Mouse (Mus musculus) gonadal fat pad, adult 2 months (tissue): ENCODE data around the gene Relb. TPM values are rescaled to one million over a fixed set of nuclear protein-coding genes. Genes with fewer than 3 reads are reported as not detected.
"Not testable (repeated sequence)": the region's sequence is repeated elsewhere in the genome, so short reads cannot be mapped to it uniquely, and the experiment has no call there.

Experiments used
- DNase-seq: peaks from one replicate; pipeline ENCODE4 v3.0.0-alpha.2; 2012; ENCODE audit warnings: low read depth
- polyA plus RNA-seq: library from polyadenylated mRNA; depleted of rRNA; stranded (reverse); fragments of >200 nt; gene quantifications from 2 replicates; pipeline ENCODE4 v1.2.3, GENCODE M21; 2012

Gene Relb
- polyA plus RNA-seq, 1 experiment, result 21.9 TPM

DNA sequence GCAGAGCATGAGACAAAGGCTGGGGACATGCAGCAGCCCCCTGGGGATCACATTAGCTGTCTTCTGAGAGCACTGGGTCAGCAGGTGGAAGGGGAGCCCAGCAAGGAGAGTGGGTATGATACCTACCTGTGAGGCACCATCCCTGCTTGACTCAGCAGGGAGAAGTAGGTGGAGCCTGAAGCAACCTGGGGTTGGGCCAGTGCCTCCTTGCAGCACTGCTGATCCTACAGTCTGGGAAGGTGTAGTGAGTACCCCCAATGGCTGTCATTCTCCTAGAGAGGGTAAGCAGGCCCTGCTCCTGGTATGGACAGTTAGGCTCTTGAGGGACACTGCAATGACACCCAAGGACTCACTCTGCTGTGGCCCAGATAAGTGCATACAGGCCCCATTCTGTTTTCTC is 3.0 kb upstream of the Relb start:
- DNase-seq, result no peak

DNA sequence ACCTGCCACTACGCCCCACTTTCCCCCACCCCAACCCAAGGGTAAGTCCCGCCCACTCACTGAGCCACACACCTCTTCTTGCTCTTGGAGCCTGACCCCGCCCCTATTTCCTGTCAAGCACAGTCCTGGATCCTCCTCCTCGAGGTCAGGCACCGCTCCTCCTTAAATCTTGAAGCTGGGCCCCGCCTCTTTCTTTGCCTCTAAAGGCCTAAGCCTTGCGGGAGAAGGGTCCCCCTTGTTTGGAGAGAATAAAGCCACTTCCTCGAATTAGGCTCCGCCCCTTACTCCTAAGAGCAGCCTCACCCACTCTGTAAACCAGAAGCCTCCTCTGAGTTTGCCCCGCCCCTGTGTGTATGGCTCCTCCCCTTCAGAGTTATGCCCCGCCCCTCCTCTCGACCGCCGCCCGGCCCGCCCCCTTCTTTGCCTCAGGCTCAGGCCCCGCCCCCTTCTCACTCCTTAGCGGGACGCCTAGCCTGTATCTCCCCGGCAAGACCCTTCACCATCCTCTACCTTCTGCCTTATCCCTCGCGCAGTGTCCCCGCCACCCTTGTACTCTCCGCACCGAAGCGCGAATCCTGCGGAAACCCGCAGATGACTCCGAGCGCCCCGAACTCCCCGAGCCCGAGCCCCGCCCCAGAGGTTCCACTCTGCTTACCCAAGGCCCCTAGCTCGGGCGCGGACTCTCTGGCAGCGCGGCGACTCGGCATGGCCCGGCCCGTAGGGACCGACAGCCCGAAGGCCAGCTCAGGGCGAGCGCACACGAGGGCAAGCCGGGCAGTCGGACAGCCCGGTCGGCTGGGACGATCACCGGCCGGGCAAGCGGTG is 490 bp downstream of the Relb start:
- DNase-seq, result peak; percentile 75

DNA sequence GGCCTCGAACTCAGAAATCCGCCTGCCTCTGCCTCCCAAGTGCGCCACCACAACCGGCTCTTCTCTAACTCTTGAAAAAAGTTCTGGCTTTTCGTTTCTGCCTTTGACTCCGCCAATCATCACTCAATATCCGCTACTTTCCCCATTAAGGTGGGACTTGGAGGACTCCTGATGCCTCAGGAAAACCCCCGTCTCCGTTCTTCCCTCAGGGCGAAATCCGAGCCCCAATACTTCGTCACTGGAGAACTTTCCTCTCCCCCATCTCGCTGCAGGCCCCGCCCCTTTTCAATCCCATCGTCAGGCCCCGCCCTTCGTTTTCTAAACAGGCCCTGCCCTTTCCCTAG is 1.1 kb downstream of the Relb start:
- no peak for DNase-seq

DNA sequence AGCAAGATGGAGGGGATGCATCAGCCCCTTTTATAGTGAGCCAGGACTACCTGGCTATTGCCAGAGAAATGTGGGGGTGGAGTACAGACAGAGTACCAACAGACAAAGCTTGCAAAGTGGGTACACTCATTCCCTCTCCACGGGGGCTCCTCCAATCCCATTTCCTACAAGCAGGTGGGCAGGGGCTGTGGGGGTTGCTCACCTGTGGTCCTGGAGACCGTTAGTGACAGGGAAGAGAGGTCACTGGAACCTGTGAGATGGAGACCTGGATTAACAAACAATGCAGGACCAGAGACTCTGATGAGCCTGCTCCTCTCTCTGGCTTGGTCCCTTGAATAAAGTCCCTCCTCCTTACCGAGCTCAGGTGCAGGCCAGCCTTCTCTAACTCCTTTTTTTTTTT is 1.5 kb downstream of the Relb start:
- no peak for DNase-seq

DNA sequence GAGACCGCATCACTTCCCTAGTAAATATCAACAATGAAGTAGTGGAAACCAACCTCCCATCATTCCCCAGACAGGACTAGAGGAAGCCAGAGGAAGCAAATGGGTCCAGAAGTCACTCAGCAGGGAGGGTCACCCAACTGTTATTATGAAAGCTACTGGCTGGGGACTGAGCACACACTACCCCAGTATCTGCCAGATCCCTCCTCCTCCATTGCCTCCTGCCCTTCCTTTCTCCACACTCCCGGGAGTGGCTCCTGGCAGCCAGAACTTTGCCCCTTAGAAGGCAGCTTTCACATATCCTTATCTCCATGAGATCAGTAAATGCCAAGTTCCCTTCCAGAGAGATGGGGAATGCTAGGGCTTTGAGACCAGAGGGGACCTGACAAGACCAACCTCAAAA is 5.8 kb downstream of the Relb start:
- no peak for DNase-seq

DNA sequence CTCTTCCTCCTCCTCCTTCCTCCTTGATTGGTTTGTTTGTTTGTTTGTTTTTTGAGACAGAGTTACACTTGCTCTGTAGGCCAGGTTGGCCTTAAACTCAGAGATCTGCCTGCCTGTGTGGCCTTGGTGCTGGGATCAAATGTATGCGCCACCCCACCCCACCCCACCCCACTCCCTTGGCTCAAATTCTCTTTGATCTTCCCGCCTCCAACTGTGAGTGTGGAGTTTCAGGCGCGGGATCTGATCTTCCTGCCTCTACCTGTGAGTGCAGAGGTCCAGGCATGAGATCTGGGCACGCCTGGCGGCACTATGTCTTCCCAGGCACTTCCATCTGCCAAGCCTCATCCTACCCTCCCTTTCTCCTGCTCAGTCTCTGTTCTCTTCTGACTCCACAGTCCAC is 7.0 kb downstream of the Relb start:
- DNase-seq, result no peak

DNA sequence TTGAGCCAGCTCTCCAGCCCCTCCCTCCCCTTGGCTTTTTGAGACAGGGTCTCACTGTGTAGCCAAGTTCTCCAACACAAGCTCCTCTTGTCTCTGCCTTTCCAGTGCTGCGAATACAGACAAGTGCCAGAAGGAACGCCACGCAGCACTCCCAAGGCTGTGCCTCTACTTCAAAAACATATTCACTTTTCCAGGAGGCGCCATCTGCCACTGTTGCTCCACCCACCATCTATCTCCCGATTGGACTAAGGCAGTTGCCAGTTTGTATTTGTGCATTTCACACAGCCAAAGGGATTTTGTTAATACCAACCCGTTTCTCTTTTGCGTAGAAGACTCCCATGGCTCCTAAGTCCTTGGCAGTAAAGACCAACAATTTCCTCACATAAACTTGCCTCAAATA is 8.4 kb downstream of the Relb start:
- no peak for DNase-seq

DNA sequence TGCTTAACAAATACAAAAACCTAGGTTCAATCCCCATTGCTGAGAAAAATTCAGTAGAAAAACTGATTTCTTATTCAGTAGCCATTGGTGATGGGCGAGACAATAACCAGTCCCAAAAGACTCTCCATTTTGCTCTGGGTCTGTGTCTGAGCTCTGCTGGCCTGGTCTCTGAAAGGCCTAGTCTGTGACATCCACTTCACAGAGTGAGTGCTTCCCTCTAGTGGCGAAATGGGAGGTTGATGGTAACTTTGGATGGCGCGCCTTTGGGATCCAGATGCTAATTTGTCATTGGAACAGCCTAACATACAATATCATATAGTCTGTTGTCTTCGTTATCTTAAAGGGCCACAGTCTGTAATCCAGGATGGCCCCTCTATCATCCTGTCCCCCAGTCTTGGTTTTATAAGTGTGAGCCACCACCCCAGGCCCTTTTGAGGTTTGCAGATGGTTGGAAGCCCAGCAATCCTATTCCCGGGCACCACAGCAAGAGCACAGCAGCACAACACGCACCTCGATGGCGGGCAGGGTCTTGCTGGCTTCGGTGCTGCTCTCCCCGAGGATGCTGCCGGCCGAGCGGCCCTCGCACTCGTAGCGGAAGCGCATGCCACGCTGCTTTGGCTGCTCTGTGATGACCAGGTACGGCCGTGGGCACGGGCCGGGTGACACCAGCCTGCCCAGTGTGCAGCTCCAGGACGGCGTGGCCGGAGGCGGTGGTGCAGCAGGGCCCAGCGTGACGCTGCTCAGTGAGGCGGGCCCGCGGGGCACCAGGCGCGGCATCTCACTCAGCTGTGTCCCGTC is 10.0 kb downstream of the Relb start:
- DNase-seq, result no peak

DNA sequence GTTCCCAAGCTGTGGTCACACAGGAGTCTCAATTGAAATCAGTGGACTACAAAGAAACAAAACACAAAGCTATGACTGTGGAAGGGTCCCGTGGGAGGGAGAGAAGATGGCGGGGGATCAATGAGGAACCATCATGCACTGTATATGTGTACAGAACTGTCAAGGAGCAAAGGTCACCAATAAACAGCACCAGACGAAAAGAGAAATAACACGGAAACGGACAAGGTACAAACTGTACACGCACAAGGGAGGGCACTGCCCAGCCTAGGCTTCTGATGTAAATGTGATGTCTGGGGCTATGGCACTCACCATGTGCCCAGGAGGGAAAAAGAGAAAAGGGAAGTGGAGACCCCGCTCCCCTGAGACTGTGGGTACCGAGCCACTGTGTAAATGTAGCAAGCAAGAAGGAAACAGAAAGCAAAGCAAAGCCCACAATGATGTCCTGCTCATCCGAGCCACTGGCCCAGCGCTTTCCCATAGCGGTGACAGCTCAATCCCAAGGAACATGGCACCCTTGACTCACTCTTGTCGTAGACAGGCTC is 14.1 kb downstream of the Relb start:
- no peak for DNase-seq

DNA sequence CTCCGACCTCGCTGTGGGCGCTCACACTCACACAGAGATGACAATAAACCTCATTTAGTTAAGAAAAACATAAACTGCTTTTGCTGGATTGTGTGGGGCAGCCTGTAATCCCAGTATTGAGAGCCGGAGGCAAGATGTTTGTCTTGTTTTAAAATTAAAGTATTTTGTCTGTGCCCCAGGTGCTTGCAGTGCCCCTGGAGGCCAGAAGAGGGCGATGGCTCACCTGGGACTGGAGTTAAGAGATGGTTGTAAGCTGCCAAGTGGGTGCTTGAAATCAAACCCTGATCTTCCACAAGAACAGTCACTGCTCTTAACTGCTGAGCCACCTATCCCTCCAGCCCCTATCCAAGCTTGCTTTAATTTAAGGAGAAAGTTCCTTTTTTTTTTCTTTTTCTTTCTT is 18.3 kb downstream of the Relb start:
- no peak for DNase-seq

DNA sequence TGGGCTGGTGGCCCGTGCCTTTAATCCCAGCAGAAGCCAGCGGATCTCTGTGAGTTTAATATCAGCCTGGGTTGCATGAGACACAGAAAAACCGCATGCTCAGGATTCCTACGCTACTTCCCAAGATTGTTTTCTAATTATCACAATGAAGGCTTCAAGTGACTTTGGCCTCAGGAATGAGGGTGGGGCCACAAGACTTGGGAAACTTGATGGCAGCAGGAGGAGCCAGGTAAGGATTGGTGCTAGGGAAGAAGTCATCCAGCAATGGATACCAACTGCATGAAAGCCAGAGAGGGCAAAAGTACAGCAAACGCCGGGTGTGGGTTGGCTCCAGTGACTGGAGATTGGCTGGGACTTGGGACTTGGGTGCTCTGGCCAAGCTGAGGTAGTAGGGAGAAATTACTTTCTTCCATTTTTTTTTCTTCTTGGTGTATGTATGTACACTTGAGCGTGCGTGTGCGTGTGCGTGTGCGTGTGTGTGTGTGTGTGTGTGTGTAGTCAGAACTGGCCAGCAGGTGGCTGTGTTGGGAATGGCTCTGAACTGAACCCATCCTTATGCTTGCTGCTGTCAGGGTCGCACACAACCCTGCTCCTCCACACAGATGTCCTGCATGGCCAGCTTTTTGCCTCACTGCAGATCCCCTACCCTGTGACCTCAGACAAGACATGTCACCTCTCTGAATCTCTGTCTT is 19.5 kb downstream of the Relb start:
- no peak for DNase-seq

DNA sequence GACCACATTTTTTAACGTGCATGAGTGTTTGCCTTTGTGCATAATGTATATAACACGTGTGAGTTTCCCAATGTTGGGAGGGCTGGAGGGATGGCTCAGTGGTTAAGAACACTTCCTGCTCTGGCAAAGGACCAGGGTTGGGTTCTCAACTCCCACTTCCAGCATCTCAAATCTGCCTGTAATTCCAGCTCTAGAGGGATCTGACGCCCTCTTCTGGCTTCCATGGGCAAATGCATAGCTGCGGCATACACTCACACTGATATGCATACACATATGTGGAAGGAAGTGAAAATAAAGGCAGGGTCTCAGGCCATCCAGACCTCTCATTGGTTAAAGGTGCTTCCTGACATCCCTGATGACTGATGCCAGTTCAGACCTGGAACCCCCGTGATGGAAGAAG is 21.9 kb downstream of the Relb start:
- DNase-seq, result no peak

DNA sequence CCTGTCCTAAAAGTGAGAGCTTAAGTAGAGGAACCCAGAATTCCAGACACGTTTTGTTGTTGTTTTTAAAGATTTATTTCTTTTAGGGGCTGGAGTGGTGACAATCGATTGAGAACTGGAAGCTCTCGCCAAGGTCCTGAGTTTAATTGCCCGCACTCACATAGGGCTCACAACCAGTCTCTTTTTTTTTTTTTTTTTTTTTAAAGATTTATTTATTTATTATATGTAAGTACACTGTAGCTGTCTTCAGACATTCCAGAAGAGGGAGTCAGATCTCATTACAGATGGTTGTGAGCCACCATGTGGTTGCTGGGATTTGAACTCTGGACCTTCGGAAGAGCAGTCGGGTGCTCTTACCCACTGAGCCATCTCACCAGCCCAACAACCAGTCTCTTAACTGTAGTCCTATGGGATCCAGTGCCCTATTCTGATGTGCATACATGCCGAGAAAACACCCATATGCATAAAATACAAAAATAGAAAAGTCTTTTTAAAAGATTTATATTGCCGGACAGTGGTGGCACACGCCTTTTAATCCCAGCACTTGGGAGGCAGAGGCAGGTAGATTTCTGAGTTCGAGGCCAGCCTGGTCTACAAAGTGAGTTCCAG is 24.5 kb downstream of the Relb start:
- DNase-seq, result not testable (repeated sequence)

DNA sequence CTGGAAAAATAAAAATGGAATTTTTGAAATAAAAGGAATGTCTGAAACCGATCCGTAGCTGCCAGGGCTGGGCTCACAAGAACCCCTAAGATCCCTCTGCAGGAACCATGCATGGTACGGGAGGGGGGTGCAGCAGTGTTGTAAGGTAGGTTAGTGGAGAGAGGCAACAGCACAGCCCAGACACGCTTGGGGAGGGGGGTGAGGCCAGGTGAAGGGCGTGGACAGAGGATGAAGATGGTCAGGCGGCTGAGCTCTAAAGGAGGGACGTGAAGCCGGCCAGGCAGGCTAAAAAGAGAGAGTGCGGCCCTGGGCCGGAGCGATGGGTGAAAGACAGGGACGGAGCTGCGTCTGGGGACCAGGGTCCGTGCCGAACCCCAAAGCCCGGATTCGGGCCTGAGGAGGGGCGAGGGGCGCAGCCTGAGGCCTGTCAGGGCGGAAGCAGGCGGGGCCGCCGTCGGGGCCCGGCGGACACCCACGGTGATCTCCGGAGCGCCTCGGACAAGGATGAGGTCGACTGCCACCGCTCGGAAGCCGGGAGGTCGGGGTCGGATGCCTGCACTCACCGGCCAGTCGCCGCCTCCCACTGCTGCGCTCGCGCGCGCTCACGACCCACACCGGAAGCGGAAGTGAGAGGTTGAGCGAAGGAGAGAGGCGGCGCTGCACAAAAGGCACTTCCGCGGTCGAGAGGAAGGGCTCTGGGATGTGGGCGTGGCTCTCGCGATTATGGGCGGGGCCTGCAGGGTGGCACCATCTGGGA is 25.2 kb downstream of the Relb start, which contains the start of gene Clasrp:
TSS of gene Clasrp (minus strand) at position 638 of the 757 bp plus-strand sequence.
- DNase-seq, result no peak

DNA sequence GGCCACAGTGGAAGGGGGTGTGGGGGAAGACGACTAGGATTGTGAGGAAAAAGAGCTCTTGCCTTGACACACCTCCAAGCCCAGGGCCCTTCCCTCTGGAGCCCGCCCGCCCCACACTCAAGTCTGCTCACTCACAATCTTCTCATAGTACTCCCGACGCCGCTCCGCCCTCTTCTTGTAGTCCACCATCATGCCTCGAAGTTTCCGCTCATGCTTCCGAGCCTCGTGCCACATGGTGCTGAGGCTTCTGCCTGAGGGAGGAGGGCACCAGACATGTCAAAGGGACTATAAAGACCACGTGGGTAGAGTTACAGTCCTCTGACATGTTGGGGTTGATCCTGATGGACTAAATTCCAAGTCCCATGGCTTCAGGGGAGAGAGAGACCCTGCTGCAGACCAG is 26.2 kb downstream of the Relb start:
- DNase-seq, result no peak

DNA sequence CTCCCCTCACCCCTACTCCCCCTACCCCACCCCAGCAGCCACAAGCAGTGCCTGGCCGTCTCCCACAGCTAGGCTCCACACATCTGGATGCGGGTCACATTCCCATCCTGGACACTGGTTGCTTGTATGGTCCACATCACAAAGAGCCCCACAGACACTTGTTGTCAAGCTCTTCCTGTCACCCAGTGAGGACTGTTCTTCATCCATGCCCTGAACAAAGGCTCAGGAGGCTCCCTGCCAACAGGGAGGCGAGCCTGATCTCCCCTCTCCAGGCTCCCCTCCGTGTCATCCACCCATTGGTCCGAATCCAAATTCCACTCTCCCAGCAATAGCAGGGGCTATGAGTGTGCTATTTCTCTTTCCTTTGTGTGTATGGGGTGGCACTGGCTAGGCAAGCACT is 28.7 kb downstream of the Relb start:
- DNase-seq, result no peak

DNA sequence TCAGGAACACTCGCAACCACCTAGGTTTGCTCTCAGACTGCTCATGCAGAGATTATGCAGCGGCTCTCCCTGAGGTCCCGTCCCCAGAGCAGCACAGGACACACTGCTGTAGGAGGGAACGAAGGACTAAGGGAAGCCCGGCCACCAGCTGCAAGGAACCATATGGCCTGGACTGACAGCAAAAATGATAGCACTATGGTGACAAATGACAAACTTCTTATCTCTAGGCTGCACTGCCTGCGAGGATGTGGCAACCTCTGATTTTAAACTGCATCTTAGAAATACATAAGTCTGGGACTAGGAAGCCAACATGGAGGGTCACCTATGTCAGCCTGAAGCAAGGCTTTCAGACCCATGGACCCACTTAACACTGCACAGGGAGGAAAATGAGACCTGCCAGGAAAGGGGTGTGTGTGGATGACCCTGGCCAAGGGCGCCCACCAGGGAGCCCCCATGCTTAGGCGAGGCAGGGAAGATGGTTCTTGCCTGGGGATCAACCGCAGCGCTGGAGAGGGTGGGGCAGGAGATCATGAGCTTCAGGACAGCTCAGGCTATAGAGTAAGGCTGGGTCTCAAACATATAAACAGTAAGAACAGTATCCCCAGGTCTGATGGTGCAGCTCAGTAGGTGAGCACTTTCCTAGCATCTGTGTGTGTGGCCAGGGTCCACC is 36.0 kb downstream of the Relb start:
- no peak for DNase-seq

DNA sequence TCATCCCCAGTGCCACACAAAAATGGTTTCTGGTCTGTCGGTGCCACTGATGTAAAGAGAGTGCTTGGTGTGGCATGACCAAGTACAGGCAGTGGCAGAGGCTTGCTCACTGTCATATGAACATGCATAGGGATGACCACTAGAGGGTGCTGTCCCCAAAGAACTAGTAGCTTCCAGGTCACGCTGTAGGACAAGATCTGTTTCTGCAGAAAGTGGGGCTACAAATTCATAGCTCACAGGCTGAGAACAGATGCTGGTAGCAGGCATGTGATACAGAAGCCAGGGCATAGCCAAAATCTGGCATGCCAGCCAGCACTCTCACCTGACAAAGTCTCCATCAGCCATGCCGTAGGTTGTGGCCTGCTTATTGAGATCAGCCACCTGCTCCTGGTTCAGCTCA is 39.3 kb downstream of the Relb start:
- no peak for DNase-seq

DNA sequence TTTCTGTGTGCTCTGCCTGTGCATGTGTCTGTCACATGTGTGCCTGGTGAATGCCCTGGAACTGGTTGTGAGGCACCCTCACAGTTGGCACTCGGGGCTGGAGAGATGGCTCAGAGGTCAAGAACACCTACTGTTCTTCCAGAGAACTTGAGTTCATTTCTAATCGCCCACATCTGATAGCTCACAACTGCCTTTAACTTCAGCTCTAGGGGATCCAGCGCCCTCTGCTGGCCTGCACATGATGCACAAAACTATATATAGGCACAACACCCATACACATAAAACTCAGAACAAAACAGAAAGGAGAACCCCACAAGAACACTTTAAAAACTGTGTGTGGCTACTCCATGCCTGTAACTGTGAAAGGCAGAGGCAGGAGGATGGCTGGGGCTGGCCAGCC is 40.0 kb downstream of the Relb start:
- no peak for DNase-seq

DNA sequence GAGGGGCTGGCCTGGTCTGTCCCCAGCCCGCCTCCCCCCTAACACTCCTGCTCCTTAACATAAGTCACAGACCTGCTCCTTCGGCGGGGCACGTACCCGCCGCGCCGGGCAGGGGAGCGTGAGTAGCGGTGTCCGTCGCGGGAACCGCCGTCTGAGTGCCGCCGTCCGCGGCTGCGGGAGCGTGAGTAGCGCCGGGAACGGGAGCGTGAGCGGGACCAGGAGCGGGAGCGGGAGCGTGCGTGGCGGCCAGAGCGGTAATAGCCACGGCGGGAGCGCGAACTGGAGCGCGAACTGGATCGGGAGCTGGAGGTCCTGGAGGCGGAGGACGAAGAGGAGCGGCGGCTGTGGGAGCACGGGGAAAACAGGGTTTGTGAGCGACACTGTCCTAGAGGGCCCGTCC is 43.0 kb downstream of the Relb start:
- DNase-seq, result no peak

DNA sequence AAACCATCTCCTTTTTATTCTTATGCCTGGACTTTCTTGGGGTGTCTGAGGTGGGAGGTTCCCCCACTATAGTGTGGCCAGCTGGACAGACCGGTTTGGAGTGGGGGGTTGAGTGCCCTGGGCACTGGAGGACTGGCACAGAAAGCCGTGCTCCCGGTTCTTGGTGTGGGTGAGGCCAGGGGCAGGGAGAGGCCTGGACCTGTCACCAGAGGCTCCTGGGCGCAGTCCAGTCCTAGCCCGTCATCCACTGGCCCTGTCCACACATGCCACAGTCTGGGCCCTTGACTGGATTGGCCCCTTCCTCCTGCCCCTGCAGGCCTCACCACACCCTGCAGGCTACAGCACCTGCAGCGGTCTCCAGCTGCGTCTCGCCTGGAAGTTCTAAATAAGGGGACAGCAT is 48.6 kb downstream of the Relb start:
- DNase-seq, result no peak
